Mouse (Mus musculus): ENCODE data around the gene Rfx1.

The Rfx1 gene

GRCm38 (mm10) chr8:84089277-84089676 is 22.6 kb downstream of the Rfx1 start:
- no peak for DNase-seq (ENCODE audit: extremely low spot score)

GRCm38 (mm10) chr8:84090585-84090984 is 24.0 kb downstream of the Rfx1 start:
- DNase-seq (ENCODE audit: extremely low spot score), result no peak

GRCm38 (mm10) chr8:84096061-84096460 is 29.4 kb downstream of the Rfx1 start:
- no peak for DNase-seq (ENCODE audit: extremely low spot score)

GRCm38 (mm10) chr8:84098376-84098775 is 31.7 kb downstream of the Rfx1 start:
- DNase-seq (ENCODE audit: extremely low spot score), result no peak

GRCm38 (mm10) chr8:84101476-84102270 is 35.0 kb downstream of the Rfx1 start:
- DNase-seq (ENCODE audit: extremely low spot score), result no peak

- no peak for DNase-seq (ENCODE audit: extremely low spot score)
Measured at GRCm38 (mm10) chr8:84103601-84104000, 37.0 kb downstream of the Rfx1 start.

GRCm38 (mm10) chr8:84104221-84104620 is 37.6 kb downstream of the Rfx1 start:
- peak; percentile 88 for DNase-seq (ENCODE audit: extremely low spot score)

GRCm38 (mm10) chr8:84104697-84105609 is 38.3 kb downstream of the Rfx1 start, which contains the start of gene Dcaf15:
Gene Dcaf15 (minus strand): TSS chr8:84104768.
- peak; percentile 97 for DNase-seq (ENCODE audit: extremely low spot score)

- DNase-seq (ENCODE audit: extremely low spot score), result no peak
Measured at GRCm38 (mm10) chr8:84105676-84106075, 39.0 kb downstream of the Rfx1 start.

GRCm38 (mm10) chr8:84106216-84107040 is 39.8 kb downstream of the Rfx1 start:
- DNase-seq (ENCODE audit: extremely low spot score), result no peak

GRCm38 (mm10) chr8:84115646-84116045 is 49.0 kb downstream of the Rfx1 start:
- DNase-seq (ENCODE audit: extremely low spot score), result no peak

GRCm38 (mm10) chr8:84122151-84122550 is 55.5 kb downstream of the Rfx1 start:
- no peak for DNase-seq (ENCODE audit: extremely low spot score)

GRCm38 (mm10) chr8:84125656-84126055 is 59.0 kb downstream of the Rfx1 start, which contains the start of gene Podnl1:
Gene Podnl1 (plus strand): TSS chr8:84125989.
- no peak for DNase-seq (ENCODE audit: extremely low spot score)

GRCm38 (mm10) chr8:84126742-84127141 is 60.1 kb downstream of the Rfx1 start:
- no peak for DNase-seq (ENCODE audit: extremely low spot score)

- DNase-seq (ENCODE audit: extremely low spot score), result no peak
Measured at GRCm38 (mm10) chr8:84127202-84127901, 60.7 kb downstream of the Rfx1 start.

GRCm38 (mm10) chr8:84128277-84128676 is 61.6 kb downstream of the Rfx1 start:
- DNase-seq (ENCODE audit: extremely low spot score), result no peak

GRCm38 (mm10) chr8:84130806-84131205 is 64.2 kb downstream of the Rfx1 start:
- DNase-seq (ENCODE audit: extremely low spot score), result no peak

- no peak for DNase-seq (ENCODE audit: extremely low spot score)
Measured at GRCm38 (mm10) chr8:84132225-84132624, 65.6 kb downstream of the Rfx1 start.

GRCm38 (mm10) chr8:84137848-84138247 is 71.2 kb downstream of the Rfx1 start:
- DNase-seq (ENCODE audit: extremely low spot score), result no peak

- no peak for DNase-seq (ENCODE audit: extremely low spot score)
Measured at GRCm38 (mm10) chr8:84140838-84141237, 74.2 kb downstream of the Rfx1 start.

- DNase-seq (ENCODE audit: extremely low spot score), result no peak
Measured at GRCm38 (mm10) chr8:84144636-84145245, 78.1 kb downstream of the Rfx1 start.

Data from embryo, embryonic 9.5 days (tissue).